Mouse (Mus musculus) intestine, embryonic 16.5 days (tissue): ENCODE results near the gene Zdhhc15. TPM values are rescaled to one million over a fixed set of nuclear protein-coding genes. Genes with fewer than 3 reads are reported as not detected.

Experiments used
- ATAC-seq: fragments of 200-750 bp; cut with Nextera tagmentation; 2 replicates; pipeline ENCODE4 v1.8.0; 2017; ENCODE audit warnings: moderate TSS enrichment, moderate library complexity
- H3K27ac ChIP-seq: fragments of 300-500 bp; sonication (generic); 2 replicates; pipeline ENCODE4 v1.5.1; 2014; ENCODE audit warnings: mild to moderate bottlenecking, low read length
- H3K27me3 ChIP-seq: fragments of 300-500 bp; sonication (generic); replicated peaks from 2 replicates; pipeline ENCODE4 v1.6.1; 2014; ENCODE audit warnings: low read length, control low read depth, mixed read lengths; ENCODE audit not compliant: control insufficient read depth, insufficient read depth
- H3K36me3 ChIP-seq: fragments of 300-500 bp; sonication (generic); 2 replicates; pipeline ENCODE4 v1.6.1; 2014; ENCODE audit warnings: low read length, control low read depth; ENCODE audit not compliant: control insufficient read depth, insufficient read depth
- H3K4me1 ChIP-seq: fragments of 300-500 bp; sonication (generic); 2 replicates; pipeline ENCODE4 v1.6.1; 2014; ENCODE audit warnings: low read length, control low read depth, mixed read lengths; ENCODE audit not compliant: control insufficient read depth, insufficient read depth
- H3K4me2 ChIP-seq: fragments of 300-500 bp; sonication (generic); 2 replicates; pipeline ENCODE4 v1.6.1; 2014; ENCODE audit warnings: low read depth, low read length, control low read depth
- H3K4me3 ChIP-seq: fragments of 300-500 bp; sonication (generic); 2 replicates; pipeline ENCODE4 v1.5.1; 2014; ENCODE audit warnings: mild to moderate bottlenecking, low read length
- H3K9ac ChIP-seq: fragments of 300-500 bp; sonication (generic); 2 replicates; pipeline ENCODE4 v1.6.1; 2014; ENCODE audit warnings: low read depth, low read length
- H3K9me3 ChIP-seq: fragments of 300-500 bp; sonication (generic); 2 replicates; pipeline ENCODE4 v1.6.1; 2016; ENCODE audit warnings: low read length, control low read depth; ENCODE audit not compliant: control insufficient read depth
- WGBS: fragments of 180-500 bp; shearing (Covaris S2); extraction: QIAGEN DNeasy Blood & Tissue Kit; methylation state at CpG from one replicate; pipeline ENCODE4 v1.1.7; 2014; 5-methylcytosine and 5-hydroxymethylcytosine counted together
- polyA plus RNA-seq: library from polyadenylated mRNA; unstranded; fragments of >200 nt; fragmentation: Nextera tagmentation; extraction: Ambion mirVana; gene quantifications from 2 replicates; pipeline ENCODE4 v1.2.1, GENCODE M21; 2015

The Zdhhc15 gene
- polyA plus RNA-seq, 1 experiment from 2014 or later: 6.4 TPM

DNA sequence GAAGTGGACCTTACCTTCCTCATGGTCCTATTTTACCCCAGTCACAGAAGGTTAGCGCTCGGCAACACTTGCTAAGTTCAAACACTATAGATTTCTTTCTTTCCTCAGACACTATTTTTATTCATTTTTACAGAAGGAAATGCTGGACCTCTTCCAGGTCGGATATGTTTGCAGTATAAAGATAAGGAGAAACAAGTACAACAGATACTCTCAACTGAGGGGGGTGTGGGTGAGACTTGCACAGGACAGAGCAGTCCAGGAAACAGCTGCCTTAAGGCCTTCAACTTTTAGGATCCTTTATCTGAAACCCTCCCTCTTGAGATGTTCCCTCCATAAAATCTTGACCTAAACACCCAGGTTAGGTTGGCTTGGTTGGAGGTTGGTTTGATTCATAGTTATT is 103.4 kb downstream of the Zdhhc15 start:
- WGBS: 77% methylated on average over 3 of the region's 3 CpGs
- Histone ChIP-seq H3K4me2 (no peak overlapping the region), H3K36me3 (no peaks in the 10 kb centered on the region), H3K27ac (no peak overlapping the region), H3K9me3 (no peaks in the 10 kb centered on the region), H3K4me1 (no peaks in the 10 kb centered on the region), H3K9ac (no peak overlapping the region), H3K4me3 (no peak overlapping the region), H3K27me3 (no peaks in the 10 kb centered on the region)
- peak; percentile 42; the same call in 1 of the 2 replicates for ATAC-seq

DNA sequence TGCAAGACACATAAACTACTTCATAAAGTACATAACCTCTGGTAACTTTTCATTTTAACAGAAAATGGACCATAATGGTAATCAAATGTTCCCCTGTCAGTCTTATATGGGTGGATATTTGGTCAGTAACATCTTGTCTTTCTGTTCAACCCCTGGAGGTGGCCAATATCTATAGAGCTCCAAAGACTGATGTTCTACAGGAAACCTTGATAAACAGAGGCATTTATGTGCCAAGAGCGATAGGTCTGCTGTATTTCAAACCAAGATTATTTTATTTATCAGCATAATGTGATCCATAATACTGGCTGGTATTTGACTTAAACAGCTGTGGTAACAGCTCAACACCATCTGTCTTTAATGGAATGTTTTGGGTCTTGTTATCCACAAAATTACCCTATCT is 125.6 kb downstream of the Zdhhc15 start:
- 0 out of 2 replicates have a peak, but pooled peaks cover under 1% of the 10 kb centered on the region for H3K27me3 ChIP-seq
- H3K4me1 ChIP-seq: no peaks in the 10 kb centered on the region
- H3K9me3 ChIP-seq: no peaks in the 10 kb centered on the region
- H3K36me3 ChIP-seq: no peaks in the 10 kb centered on the region
- H3K4me2 ChIP-seq: no peak overlapping the region
- no peak overlapping the region for H3K27ac ChIP-seq
- no peak overlapping the region for H3K9ac ChIP-seq
- no peak for ATAC-seq
- no peak overlapping the region for H3K4me3 ChIP-seq
- 93% methylated on average over 1 of the region's 1 CpGs for WGBS

DNA sequence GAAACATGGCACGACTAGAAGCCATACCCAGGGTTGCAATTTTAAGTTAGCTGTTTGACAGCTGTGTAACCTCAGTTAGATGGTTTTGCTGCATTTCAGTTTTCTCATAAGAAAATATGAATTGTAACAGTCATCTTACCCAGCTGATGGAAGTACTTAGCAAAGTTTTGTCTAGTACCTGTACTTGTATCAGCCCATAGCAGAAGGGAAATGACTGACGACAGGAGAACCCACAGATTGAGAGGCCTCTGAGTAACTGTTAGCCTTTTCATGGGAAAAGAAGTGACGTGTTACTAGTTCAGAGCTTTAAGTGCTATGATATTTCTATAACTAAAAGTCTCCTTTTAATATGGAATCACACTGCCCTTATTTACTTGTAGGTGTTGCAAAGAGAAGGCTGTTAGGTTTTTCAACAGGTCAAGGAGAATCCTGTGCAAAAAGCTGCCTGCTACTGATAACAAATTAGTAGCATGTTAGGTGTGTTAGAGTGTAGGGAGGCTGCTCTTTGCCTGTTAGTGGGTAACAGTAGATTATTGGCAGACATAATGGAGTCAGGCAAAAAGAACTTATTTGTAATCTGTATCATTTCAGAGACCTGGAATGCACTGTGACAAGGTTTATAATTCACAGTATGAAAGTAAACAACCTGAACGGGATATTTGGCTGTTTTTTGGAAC is 126.8 kb downstream of the Zdhhc15 start:
- WGBS: 67% methylated on average over 4 of the region's 4 CpGs
- no peaks in the 10 kb centered on the region for H3K36me3 ChIP-seq
- H3K4me2 ChIP-seq: no peak overlapping the region
- 0 out of 2 replicates have a peak, but pooled peaks cover 2% of the 10 kb centered on the region for H3K27me3 ChIP-seq
- H3K9ac ChIP-seq: no peak overlapping the region
- no peak overlapping the region for H3K27ac ChIP-seq
- no peaks in the 10 kb centered on the region for H3K9me3 ChIP-seq
- no peak overlapping the region for H3K4me3 ChIP-seq
- H3K4me1 ChIP-seq: no peaks in the 10 kb centered on the region
- ATAC-seq: no peak

DNA sequence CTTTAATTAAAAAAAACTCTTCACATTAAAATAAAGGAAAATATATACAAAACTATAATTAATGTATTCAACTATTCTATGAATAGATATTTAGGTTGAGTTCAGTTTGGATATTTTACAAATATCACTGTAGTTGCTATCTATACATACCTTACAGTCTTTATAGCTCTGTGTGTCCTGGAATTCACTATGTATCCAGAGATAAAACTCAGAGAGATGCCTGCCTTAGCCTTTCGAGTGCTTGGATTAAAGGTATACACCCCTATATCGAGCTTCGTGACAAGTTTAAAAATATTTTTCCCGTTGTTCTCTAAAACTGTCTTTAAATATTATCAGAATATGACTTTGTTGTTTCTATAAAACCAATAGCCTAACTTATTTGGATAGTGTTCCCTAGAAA is 128.2 kb downstream of the Zdhhc15 start:
- Histone ChIP-seq H3K9ac (no peak overlapping the region), H3K27ac (no peak overlapping the region), H3K4me3 (no peak overlapping the region), H3K4me2 (no peak overlapping the region), H3K36me3 (no peaks in the 10 kb centered on the region), H3K27me3 (0 out of 2 replicates have a peak, but pooled peaks cover 2% of the 10 kb centered on the region), H3K9me3 (no peaks in the 10 kb centered on the region), H3K4me1 (no peaks in the 10 kb centered on the region)
- ATAC-seq: no peak
- 87% methylated on average over 4 of the region's 4 CpGs for WGBS

GRCm38 (mm10) chrX:104501765-104502164 is 169.1 kb downstream of the Zdhhc15 start:
- H3K36me3 ChIP-seq: no peaks in the 10 kb centered on the region
- no peak overlapping the region for H3K9ac ChIP-seq
- no peak for ATAC-seq
- H3K4me3 ChIP-seq: no peak overlapping the region
- H3K27ac ChIP-seq: no peak overlapping the region
- WGBS: 93% methylated on average over 5 of the region's 5 CpGs
- no peak overlapping the region for H3K4me2 ChIP-seq
- no peaks in the 10 kb centered on the region for H3K27me3 ChIP-seq
- no peaks in the 10 kb centered on the region for H3K9me3 ChIP-seq
- H3K4me1 ChIP-seq: no peaks in the 10 kb centered on the region

DNA sequence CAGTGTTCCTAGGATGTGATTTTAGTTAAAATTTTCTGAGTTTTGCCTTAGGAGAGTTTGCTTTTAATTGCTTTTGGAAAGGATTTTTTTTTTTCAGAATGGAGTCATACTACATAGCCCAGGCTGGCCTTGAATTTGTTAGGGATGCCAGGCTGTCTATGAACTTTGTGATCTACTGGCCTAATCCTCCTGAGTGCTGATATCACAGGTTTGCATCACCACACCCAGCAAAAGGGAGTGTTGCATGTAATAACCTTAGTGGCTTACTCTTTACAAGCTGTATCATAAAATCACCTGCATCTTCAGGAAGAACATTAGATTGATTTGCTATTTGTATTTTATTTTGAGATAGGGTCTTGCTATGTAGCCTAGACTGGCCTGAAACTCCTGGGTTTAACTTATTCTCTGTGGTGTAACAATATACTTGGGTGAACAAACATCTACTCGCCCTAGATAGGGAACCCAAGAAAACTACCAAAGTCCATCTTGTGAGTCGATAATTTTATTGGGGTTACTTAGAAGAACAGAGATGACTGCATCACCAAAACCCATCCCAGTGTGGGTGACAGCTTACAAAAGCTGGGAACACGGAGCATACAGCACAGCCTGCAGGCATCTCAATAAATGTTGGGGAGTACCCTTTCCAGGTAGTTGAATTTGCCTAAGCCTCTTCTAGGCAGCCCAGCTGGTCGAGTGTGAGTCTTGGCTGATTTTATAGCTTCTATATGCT is 181.1 kb downstream of the Zdhhc15 start:
- WGBS: 42% methylated on average over 4 of the region's 4 CpGs

GRCm38 (mm10) chrX:104488870-104489467 is 181.9 kb downstream of the Zdhhc15 start:
- H3K27me3 ChIP-seq: no peaks in the 10 kb centered on the region
- WGBS: 77% methylated on average over 4 of the region's 4 CpGs
- H3K36me3 ChIP-seq: no peaks in the 10 kb centered on the region
- no peak overlapping the region for H3K4me2 ChIP-seq
- ATAC-seq: no peak
- H3K27ac ChIP-seq: no peak overlapping the region
- H3K9me3 ChIP-seq: no peaks in the 10 kb centered on the region
- H3K4me1 ChIP-seq: 0 out of 2 replicates have a peak, but pooled peaks cover 3% of the 10 kb centered on the region
- no peak overlapping the region for H3K9ac ChIP-seq
- no peak overlapping the region for H3K4me3 ChIP-seq

More for the DNA sequence above, 181.1 kb downstream of the Zdhhc15 start:
- Histone ChIP-seq H3K4me3 (no peak overlapping the region), H3K27me3 (no peaks in the 10 kb centered on the region), H3K4me2 (no peak overlapping the region), H3K36me3 (no peaks in the 10 kb centered on the region), H3K27ac (no peak overlapping the region), H3K9me3 (no peaks in the 10 kb centered on the region), H3K9ac (no peak overlapping the region), H3K4me1 (0 out of 2 replicates have a peak, but pooled peaks cover 3% of the 10 kb centered on the region)
- peak; percentile 72 for ATAC-seq

DNA sequence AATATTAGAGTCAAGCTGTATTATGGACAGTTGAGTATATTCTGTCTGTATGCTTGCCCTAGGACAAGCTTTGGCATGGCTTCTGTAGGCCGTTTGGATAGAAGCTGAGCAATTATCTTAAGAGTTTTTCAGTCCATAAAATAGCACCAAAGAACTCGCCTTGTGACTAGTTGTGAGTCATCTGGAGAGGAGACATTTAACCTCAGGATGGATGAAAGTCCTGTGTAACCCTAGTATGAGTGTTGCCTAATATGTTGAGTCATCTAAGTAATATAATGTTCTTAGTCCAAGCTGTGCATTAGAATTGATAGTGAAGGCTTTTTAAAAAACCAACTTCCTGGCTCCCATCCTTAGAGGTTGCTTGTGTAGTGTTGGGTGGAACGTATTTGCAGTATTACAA is 182.8 kb downstream of the Zdhhc15 start:
- Histone ChIP-seq H3K27ac (no peak overlapping the region), H3K27me3 (no peaks in the 10 kb centered on the region), H3K9me3 (no peaks in the 10 kb centered on the region), H3K4me3 (no peak overlapping the region), H3K4me2 (no peak overlapping the region), H3K9ac (no peak overlapping the region), H3K4me1 (0 out of 2 replicates have a peak, but pooled peaks cover 3% of the 10 kb centered on the region), H3K36me3 (no peaks in the 10 kb centered on the region)
- 59% methylated on average over 3 of the region's 3 CpGs for WGBS
- peak; percentile 82 for ATAC-seq
